Mouse (Mus musculus) left cerebral cortex, adult 11 months (tissue): ENCODE data around the gene Spryd3.
"Not testable (repeated sequence)": the region's sequence is repeated elsewhere in the genome, so short reads cannot be mapped to it uniquely, and the experiment has no call there.

Source experiments
- DNase-seq: peaks from one replicate; pipeline ENCODE4 v3.0.0; 2022; ENCODE audit warnings: low spot score

Gene Spryd3

DNA sequence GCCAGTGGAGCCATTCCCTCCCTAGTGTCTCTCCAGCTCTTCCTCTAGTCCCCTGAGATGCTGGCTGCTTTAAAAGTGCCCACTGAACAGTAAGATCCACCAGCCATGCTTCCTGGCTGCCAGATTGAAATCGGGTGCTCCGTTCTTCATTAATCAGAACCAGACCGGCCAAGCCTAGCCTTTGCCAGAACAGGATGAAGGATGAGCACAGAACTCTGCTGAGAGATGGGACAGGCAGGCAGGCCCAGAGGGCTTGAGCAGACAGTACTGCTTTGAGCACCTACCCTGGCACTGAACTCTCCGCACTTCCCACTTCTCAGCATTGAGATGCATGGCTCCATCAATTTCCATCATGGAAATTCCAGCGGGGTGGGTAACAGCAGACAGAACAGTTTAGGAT lies 36.8 kb downstream of the Spryd3 start:
- no peak for DNase-seq

DNA sequence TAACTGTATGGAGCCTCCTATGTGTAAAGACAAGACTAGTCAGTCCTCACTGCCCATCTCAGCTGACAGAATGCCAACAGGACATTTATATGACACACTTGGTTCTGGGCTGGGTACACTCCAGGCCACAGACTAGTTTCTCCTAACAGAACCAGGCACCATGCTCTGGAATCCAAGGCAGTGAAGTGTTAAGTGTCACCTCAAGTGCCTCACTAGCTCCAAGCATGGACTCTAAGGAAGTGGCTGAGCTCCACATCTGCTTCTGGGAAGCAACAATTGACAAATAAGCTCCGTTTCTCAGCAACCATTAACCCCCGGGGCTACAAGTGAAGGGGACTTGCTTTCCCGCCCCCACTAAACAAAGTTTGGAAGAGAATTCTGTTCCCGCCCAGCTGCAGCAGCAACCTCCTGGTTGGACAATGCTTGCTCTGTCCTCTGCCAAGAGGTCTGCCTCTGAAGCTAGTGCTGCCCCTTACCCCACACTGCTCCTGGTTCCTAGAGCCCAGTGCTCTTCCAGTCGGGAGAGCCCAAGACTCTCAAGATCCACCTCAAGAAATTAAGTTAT lies 38.0 kb downstream of the Spryd3 start:
- no peak for DNase-seq

DNA sequence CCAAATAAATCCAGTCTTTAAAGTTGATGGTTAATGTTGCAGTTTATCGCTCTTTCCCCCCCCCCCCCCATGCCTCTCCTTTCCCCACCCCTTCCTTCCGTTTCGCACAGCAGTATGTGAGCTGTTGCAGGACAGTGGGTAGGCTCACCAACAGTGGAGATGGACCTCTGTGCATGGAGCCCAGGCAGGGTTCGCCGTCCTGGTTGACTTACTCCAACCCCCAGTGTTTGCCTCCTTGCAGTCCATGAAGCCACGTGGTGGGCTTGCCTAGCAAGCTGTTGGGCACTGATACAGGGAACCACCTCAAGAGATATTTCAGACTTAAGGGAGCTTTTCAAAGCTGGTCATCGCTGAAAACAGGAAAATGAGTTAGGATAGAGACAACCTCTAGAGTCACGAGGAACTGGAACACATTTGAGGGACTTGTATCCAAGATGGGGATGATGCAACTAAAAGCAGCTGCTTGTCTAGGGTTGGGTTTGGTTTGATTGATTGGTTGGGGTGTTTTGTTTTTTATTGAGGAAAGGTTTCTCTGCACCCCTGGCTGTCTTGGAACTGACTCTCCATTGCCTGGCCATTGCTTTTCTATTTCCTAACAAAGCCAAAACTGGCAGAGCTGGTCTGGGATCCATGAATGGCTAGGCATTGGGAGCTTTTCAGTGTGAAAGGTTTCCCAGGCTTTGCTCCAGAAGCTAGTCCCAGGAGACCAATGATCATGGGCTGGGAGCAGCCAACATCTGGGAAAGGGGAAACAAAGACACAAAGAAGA lies 38.7 kb downstream of the Spryd3 start:
- no peak for DNase-seq

DNA sequence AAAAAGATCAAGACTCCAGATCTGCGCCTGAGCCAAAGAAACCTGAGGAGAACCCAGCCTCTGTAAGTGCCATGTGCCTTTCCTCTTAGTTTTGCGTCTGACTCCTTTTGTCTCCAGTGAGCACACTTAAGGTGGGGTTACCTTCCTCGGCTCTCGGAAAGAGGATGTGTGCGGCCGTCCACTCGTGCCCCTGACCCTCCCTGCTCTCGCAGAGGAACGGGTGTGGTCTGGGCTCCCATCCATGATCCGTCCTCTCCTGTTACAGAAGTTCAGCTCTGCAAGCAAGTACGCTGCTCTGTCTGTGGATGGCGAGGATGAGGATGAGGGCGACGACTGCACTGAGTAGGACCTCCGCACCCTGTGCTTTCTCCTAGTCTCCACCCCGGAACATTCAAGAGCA lies 41.0 kb downstream of the Spryd3 start:
- no peak for DNase-seq

DNA sequence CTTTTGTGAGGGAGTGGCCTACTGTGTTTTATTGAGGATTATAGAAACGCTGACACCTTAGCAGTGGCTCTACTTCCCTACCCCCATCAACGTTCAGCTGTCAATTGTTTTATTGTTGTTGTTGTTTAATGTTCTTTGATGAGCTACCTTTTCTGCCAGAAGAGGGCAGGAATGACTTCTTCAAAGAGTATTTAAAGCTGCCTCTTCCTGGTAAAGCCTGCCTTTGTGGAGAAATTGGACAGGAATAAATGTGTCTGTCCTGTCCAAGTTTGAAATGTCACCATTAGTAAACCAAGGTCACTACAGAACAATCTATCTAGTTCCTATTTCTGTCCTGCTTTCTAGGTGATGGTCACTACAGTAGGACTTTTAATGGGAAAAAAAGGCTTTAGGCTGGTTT lies 41.9 kb downstream of the Spryd3 start:
- no peak for DNase-seq

DNA sequence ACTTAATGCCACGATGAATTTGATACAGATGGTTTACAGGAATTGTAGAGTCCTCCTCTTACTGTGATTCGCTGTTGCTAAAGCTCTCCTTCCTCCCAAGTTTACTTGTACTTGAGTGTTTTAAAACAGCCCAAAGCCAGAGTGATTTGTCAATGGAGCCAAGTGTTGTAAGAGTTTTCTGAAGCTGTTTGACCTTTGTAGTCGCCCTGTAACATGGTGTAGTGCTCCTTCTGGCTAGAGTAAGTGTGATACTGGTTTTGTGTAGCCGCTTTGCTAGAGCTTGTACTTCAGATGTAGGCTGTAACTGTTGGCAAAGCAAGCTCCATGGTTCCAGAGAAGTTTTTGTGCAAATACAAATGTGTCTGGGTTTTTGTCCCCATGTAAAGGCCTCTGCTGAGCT lies 43.8 kb downstream of the Spryd3 start:
- DNase-seq = no peak

DNA sequence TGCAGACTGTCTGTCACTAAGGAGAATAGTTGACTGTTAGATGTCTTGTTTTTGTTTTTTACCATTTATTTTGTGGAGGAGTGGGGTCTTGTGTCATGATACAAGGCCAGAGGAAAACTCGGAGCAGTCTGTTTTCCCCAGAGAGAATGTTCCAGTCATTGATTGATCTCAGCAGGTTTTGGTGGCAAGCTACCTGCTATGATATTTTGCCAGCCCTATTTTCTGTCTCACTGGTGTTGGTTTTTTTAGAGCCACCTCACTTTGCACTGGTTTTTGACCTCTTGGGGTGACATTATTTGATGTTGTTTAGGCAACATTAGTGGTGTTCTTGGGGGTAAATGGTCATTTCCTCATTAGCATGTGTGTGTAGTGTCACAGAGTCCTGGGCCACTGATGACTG lies 44.3 kb downstream of the Spryd3 start:
- DNase-seq = no peak

DNA sequence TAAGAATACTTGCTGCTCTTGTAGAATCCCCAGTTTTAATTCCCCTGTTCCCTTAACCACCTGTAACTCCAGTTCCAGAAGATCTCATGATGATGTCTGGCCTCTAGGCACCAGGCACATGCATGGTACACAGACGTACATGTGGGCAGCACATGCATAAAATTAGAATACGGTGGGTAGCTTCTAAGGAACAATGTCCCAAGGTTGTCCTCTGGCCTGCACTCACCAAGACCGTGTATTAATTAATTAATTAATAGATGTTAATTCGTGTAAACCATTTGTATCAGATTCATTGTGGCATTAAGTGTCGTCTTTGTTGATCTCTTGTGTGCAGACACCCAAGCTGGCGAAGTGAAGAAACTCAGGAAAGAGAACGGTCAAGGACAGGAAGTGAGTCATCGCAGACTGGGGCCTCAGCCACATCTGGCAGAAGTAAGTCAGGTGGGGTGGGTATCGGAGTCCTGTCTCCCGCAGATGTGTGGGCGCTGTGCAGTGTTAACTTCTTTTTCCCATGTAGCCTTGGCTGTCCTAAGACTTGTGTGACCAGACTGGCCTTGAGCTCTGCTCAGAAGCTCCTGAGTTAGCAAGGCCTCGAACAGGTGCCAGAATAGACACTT lies 44.9 kb downstream of the Spryd3 start:
- no peak for DNase-seq

DNA sequence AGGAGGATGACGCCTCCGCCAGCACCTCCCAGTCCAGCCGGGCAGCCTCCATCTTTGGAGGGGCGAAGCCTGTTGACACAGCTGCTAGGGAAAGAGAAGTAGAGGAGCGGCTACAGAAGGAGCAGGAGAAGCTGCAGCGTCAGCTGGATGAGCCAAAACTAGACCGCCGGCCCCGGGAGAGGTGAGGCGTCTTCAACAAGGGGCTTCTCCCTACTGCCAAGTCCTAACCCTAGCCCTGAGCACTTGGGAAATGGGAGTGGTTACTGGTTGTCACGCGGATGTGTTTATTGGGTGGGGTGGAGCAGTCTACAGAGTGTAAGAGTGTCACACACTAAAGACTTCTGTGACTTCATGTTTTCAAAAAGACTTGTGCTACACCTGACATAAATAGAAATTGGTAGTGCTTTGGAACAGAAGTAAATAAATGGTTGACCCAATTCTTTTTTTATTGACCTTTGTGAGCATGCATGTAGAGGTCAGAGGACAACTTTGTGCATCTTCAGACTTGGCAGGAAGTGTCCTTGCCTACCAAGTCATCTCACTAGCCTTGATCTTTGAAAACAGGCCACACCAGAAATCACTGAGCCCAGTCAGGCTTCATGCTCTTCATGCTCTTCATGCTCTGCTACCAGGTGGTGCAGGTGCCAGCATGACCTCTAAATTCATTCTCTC lies 46.0 kb downstream of the Spryd3 start:
- no peak for DNase-seq

DNA sequence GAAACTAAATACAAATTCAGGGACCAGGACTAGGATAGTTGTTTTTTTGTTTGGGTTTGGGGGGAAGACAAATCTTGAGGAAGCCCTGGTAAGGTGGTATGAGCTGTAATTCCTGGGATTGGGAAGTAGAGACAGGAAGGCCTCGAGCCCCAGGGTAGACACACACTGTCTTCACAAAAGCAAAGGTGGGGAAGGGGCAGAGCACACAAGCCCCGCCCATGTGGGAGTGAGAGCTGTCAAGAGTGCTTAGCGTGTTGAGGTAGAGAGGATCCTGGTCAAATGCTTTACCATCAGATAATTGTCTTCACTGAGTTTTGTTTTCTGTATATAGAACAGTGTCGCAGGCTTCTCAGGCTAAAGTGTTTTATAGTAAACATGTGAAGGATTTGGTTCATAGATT lies 53.0 kb downstream of the Spryd3 start:
- no peak for DNase-seq

DNA sequence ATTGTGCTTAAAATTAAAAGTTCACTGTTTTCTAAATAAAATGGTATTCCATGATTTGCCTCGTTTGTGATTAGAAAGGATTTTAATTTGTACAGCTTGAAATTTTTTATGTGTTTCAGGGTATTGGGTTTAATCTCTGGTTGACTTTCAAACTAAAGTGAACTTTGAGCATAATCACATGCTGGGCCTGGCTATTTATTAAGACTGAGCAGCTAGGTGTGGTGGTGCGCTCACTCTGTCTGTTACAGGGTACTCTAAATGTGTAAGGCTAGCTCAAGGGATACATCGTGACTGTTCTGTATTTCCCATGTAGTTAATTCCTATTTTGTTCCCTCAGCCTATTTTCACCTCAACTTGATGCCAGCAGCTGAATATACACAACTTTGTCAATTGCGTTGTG lies 53.9 kb downstream of the Spryd3 start:
- DNase-seq = no peak

DNA sequence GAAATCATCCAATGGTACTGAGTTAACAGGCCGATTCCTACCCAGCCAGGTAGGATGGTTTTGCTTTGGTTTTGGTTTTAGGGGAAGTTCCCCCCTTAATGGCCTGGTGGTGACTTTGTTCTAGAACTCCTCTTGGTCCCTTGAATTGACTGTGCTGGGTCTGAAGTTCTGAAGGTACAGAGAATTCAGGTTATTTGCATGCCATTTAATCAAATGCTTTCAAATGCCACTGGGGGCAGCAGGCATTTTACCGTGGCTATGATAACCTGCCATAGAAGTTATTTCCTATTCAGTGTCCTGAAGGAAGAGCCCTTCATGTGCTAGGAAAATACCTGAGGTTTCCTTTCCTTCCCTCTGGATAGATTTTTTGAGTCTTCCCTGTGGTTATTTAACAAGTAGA lies 55.6 kb downstream of the Spryd3 start:
- no peak for DNase-seq

DNA sequence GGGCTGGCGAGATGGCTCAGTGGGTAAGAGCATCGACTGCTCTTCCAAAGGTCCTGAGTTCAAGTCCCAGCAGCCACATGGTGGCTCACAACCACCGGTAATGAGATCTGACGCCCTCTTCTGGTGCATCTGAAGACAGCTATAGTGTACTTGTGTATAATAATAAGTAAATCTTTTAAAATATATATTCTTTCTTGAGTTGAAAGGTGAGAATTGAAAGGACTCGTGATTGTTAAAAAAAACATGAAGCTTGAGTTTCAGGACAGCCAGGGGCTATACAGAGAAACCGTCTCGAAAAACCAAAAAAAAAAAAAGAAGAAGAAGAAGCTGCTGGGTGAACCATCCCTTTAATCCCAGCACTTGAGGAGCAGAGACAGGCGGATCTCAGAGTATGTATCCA lies 56.1 kb downstream of the Spryd3 start:
- not testable (repeated sequence) for DNase-seq

DNA sequence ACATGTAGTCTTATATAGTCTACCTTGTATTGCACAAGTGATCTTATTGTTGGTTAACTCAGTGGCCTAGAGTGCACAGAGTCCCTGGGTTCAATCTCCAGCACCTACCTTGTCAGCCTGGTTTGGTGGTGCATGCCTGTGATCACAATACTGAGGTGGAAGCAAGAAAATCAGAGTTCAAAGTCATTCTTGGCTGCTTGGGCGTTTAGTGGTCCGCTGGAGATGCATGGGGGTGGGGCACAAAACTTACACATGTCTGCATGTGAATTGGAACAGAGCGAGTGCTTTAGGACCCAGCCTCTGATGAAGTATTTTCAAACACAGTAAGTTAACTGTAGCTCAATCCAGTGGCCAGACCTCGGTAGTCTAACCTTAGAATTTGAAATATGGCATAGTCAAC lies 56.8 kb downstream of the Spryd3 start:
- DNase-seq = no peak

DNA sequence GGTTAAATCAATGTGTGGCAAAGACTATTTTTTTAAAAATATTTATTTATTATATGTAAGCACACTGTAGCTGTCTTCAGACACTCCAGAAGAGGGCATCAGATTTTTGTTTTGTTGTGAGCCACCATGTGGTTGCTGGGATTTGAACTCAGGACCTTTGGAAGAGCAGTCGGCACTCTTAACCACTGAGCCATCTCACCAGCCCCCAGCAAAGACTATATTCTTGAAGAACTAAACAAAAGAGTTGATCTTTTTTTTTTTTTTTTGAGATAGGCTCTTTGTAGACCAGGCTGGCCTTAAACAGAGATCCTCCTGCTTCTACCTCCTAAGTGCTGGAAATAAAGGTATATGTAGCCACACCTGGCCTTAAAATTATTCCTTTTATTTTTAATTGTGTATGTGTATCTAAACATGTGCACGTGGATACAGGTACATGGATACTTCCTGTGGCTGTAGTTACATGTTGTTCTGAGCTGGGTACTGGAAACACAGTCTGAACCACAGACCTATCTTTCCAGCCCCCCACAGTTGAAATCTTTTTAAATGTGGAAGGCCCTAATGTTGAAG lies 58.8 kb downstream of the Spryd3 start:
- no peak for DNase-seq

DNA sequence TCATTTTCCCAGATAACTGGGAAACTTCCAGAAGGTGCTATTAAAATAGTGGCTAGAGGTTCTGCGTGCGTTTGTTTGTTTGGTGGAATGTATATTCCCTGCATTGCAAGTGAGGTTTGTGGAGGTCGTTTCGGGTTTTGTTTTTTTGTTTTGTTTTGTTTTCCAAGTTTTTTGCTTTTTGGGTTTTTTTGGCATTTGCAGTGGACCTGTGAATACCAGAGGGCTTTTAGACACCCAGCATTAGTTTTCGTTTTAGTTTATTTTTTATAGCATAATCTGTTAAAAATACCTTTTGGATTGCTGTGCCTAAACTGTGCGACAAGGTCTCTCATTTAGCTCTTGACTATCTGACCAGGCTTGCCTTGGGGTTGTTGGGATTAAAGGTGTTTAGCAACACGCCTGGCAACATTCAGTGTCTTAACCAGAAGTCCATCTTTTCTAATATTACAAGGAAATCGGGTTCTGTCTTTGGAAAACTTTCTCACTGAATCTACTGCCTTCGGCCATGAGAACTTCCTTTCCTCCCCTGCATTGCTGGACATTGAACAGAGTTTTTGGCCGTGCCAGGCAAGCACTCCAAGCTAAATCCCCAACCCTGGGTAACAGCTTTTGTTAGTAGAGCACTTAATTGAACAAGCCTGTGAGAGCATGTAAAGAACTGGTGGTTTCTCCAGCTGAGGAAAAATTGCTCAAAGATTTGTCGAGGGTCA lies 61.0 kb downstream of the Spryd3 start:
- no peak for DNase-seq

DNA sequence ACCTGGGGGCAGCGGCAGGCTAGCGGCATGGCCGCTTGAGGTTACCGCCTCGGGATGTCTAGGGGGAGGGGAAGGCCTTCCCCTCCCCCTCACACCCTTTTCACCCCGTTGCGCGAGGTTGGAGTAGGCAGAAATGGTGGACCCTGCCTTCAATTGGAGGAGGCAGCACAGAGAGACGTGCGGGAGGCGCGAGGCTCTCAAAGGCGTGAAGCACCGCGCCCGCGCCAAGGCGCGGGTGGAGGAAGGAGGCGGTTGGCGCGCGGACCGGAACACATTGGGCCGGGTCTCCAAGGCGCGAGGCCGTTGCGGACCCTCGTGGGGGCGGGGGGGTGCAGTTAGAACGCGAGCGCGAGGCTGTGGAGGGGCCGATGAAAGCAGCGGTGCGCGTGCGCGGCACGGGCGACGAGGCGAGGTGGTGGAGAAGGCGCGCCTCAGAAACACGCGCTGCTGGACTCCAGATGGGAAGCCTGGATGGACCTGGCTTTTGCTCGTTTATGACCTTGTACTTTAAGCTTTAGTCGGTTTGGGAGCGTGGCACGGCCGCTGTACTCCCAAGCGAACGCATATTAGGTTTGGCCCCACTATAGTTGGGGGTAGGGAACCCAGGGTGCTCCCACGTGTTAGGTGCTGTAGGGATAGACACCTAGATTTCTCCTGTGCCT lies 61.8 kb downstream of the Spryd3 start:
- DNase-seq = peak; percentile 47

DNA sequence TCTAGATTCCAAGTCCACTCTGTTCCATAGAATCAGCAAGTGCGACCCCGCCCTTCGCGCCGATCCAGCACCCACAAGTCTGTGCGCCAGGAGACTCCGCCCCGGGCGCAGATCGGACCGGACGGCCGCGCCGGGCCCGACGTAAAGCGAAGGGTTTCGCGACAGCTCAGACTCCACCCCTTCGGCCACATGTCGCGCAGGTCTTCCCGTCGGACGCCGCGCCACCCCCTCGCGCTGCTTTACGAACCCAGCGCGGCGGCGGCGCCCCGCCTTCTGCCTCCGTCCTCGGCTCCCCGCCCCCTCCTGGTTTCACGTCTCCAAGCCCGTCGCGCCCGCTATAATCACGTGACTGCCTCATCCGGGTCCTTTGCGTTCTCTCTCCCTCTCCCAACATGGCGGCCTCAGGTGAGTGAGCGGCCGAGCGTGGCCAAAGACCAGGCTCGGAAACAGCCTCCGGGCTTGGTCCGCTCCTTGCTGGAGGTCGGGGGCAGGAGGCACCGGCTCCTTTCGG lies 62.4 kb downstream of the Spryd3 start, which contains the start of gene Eif4b:
Eif4b (plus strand) TSS at position 215 of the 511 bp plus-strand sequence.
- DNase-seq = peak; percentile 99

DNA sequence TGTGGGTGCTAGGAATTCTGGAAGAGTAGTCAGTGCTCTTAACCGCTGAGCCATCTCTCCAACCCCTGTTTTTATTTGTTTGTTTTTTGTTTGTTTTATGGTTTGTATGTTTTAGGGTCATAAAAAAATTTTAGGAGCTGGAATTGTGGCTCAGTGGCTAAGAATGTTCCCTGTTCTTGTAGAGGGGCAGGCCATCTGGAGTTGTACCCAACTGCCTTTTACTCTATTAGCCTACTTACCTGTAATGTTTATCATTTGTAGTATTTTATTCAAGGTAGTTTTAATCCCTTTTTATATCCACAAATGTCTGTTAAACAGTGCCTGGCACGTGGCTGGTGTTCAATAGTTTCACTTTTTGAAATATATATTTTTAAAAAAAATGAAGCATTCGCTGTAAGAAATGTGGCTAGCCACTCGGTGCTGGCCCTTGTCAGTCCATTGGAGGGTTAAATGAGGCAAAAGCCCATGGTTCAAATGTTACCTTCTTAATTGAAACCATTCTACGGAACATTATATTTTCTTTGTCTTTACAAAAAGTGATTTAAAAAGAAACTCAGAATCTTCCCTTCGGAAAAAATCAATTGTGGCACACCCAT lies 63.0 kb downstream of the Spryd3 start:
- DNase-seq = no peak
